Mouse (Mus musculus) cerebellum, adult 2 months (tissue): ENCODE data around the gene Tmem43.

ENCODE experiments used
- CTCF ChIP-seq: fragments of 200-500 bp; IDR thresholded peaks from 2 replicates; pipeline ENCODE4 v1.5.1; 2011; ENCODE audit warnings: low read depth, mild to moderate bottlenecking, control low read depth, low read length, moderate library complexity, borderline replicate concordance; ENCODE audit not compliant: insufficient read depth
- POLR2A ChIP-seq: fragments of 200-500 bp; IDR thresholded peaks from 2 replicates; pipeline ENCODE4 v1.6.1; 2011; ENCODE audit warnings: low read length, control low read depth, borderline replicate concordance; ENCODE audit not compliant: insufficient read depth

DNA sequence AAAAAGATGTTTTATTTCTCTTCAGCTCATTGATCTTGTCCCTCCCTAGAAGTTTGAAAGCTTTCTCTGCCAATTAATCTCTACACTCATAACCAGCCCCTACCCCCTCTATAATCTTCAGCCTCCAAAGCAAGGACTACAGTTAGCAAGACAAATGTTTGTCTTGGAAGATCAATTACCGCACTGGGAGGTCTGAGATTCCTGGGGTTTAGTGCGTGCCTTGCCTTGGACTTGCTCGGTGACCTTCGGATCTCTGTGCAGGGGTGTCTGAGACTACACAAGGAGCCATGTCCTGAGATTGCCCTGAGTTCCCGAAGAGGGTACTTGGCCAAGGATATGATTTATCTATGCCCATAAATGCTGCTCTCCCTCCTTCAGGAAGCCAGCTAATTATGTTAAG lies 59.9 kb downstream of the Tmem43 start:
- TF ChIP-seq CTCF (no peak), POLR2A (no peak)
